Mouse (Mus musculus) cortical plate, adult 2 months (tissue): Measurements from ENCODE around the gene Usp10. TPM values are rescaled to one million over a fixed set of nuclear protein-coding genes. Genes with fewer than 3 reads are reported as not detected.

Experiments
- H3K27ac ChIP-seq: fragments of 200-500 bp; 2 replicates; pipeline ENCODE4 v1.5.1; 2012; ENCODE audit warnings: low read length, control low read depth, inconsistent platforms; ENCODE audit not compliant: insufficient read depth
- H3K4me1 ChIP-seq: fragments of 200-500 bp; 2 replicates; pipeline ENCODE4 v1.6.1; 2011; ENCODE audit warnings: low read length; ENCODE audit not compliant: control insufficient read depth, insufficient read depth
- H3K4me3 ChIP-seq: fragments of 200-500 bp; 2 replicates; pipeline ENCODE4 v1.5.1; 2011; ENCODE audit warnings: mild to moderate bottlenecking, low read length, control low read depth; ENCODE audit not compliant: insufficient read depth
- CTCF ChIP-seq: fragments of 200-500 bp; IDR thresholded peaks from 2 replicates; pipeline ENCODE4 v1.5.1; 2011; ENCODE audit warnings: mild to moderate bottlenecking, control low read depth, low read length; ENCODE audit not compliant: insufficient read depth; ENCODE audit errors: extremely low read depth
- POLR2A ChIP-seq: fragments of 200-500 bp; IDR thresholded peaks from 2 replicates; pipeline ENCODE4 v1.6.1; 2011; ENCODE audit warnings: mild to moderate bottlenecking, low read length, control low read depth; ENCODE audit not compliant: insufficient read depth; ENCODE audit errors: extremely low read depth
- polyA plus RNA-seq: library from polyadenylated mRNA; depleted of rRNA; stranded (reverse); fragments of >200 nt; gene quantifications from 2 replicates; pipeline ENCODE4 v1.2.3, GENCODE M21; 2012

The Usp10 gene
- polyA plus RNA-seq, 1 experiment, result 75.6 TPM

DNA sequence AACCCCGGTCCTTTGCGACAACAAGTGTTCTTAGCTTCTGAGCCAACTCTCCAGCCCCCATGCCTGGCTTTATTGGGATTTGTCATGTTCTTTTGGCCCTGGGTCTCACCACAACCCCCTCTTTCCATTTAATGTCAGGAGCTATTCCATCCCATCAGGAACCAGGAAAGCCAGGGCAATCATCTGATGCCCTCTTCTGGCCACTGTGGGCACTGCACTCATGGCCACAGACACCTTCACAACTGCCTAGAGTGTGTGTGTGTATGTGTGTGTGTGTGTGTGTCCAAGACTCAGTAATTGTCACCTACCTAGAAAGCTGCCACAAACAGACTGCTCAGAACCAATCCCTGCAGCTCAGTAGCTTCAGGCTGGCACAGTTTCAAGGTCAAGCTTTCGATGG, 23.0 kb upstream of the Usp10 start:
- H3K4me3 ChIP-seq, result no peak overlapping the region
- no peaks in the 10 kb centered on the region for H3K4me1 ChIP-seq
- no peak for TF ChIP-seq POLR2A
- peak; percentile 48 for TF ChIP-seq CTCF
- H3K27ac ChIP-seq, result no peak overlapping the region

DNA sequence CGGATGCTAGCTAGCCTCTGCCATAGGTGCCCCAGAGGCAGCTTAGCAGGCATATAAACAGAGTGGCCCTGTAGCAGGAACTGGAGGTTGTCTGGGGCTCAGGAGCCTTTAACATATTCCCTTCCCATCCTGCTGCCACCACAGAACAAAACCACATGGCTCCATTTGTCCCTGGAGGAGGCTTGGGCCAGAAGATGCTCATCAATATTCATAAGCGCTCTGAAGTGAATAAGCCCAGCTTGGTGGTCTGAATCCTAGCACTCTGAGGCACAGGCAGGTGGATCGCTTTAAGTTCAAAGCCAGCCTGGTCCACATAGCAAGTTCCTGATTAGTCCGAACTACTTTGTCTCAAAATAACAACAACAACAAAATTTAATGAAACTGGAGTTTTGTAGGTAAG, 22.1 kb upstream of the Usp10 start:
- Histone ChIP-seq H3K27ac (no peak overlapping the region), H3K4me3 (no peak overlapping the region)
- no peak for TF ChIP-seq POLR2A
- TF ChIP-seq CTCF, result no peak

DNA sequence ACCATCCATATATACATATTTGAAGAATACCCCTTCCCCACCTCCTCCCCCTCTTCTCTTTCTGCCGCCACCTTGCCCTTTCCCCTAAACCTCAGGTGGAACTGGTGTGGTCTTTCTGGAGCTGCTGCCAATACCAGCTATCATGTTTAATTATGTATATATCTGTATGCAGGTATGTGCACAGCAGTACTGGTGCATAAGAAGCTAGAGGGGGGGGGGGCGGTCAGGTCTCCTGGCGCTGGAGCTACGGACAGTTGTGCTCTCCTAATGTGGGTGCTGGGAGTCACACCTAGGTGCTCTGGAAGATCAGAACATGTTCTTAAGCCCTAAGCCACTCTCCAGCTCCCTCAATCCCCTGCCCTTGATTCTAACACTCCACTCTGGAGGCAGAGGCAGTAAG, 13.1 kb upstream of the Usp10 start:
- TF ChIP-seq CTCF (no peak), POLR2A (no peak)

More for the DNA sequence above, 22.1 kb upstream of the Usp10 start:
- H3K4me1 ChIP-seq, result no peaks in the 10 kb centered on the region

DNA sequence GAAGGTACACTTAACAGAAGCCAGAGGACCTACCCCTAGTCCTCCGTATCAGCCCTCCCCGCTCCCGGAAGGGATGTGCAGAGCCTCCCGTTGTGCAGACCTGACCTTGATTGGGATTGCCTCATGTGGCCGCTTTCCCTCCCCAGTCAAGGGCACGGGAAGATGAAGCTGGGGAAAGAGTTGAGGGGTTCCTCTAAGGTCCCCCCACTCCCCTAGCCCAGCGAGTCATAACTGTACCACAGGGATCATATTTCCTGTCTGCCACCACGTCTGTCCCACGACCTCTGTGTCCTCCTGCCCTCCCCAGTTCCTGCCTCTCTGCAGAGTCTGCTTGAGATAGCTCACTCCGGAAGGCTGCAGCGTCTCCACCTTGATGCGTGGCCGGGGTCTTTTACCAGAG, 12.2 kb upstream of the Usp10 start:
- H3K4me3 ChIP-seq, result no peak overlapping the region
- no peak for TF ChIP-seq CTCF
- TF ChIP-seq POLR2A, result no peak
- H3K27ac ChIP-seq, result no peak overlapping the region
- no peaks in the 10 kb centered on the region for H3K4me1 ChIP-seq

More for the DNA sequence above, 13.1 kb upstream of the Usp10 start:
- Histone ChIP-seq H3K27ac (no peak overlapping the region), H3K4me3 (no peak overlapping the region), H3K4me1 (no peaks in the 10 kb centered on the region)

DNA sequence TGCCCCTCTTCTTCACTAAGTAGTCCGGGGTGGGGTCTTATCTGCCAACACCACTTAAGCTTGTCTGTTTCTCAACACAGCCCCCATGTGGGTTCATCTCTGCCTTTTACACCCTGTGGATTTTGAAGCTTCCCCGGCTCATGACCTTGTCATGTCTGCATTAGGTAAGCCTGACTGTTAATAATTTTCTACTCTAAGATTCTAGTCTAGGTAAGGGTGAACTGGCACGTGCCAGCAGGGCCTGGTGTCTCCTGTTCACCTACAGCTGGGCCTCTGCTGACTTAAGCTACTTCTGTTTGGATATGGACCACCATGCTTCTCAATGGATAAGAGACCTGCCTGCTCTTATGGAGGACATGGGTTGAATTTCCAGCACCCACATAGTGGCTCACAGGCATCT, 8.8 kb upstream of the Usp10 start:
- no peak overlapping the region for H3K27ac ChIP-seq
- no peaks in the 10 kb centered on the region for H3K4me1 ChIP-seq
- no peak overlapping the region for H3K4me3 ChIP-seq
- no peak for TF ChIP-seq POLR2A
- no peak for TF ChIP-seq CTCF

DNA sequence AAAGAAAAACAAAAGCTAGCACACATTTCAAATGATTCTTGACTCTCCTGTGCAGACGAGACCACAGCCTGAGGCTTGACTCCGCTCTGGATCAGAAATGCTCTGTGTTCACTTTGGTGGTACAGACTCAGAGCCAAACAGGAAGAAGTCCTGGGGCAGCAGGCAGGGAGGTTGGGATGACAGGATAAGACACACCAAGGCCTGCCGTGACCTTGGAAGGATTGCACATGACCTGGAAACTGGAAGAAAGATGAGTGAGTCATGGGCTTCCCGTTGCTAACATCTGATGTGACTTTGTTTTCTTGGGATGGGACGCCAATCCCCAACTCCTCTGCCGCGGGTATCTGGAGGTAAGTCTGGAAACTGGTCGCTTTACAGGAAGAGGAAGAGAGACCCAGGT, 8.2 kb upstream of the Usp10 start:
- H3K4me3 ChIP-seq, result no peak overlapping the region
- TF ChIP-seq CTCF, result no peak
- no peak for TF ChIP-seq POLR2A
- H3K27ac ChIP-seq, result no peak overlapping the region
- no peaks in the 10 kb centered on the region for H3K4me1 ChIP-seq

DNA sequence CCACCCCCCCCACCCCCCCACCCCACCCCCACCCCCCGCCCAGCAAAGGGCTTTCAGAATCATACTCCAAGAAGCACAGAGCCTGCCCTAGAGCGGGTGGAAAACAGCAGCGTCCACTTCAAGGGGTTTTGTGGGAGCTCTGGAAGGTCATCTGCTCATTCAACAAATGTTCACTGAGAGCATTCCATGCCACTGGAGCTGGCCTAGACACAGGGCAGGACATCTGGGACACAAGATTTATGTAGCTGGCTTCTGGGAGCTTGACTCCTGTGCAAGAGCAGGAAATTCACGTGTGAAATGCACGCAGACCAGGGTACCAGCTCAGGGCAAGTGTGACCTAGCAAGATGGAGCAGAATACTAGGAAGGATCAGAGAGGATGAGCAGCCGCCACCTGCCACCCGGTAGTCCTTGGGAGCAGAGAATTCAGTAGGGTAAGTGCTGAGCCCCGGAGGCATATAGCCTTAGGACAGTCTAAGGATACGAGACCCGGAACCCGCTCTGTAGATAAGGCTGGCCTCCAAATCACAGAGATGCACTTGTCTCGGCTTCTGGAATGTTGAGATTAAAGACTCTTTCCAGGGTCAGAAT, 5.7 kb upstream of the Usp10 start:
- Histone ChIP-seq H3K27ac (no peak overlapping the region), H3K4me1 (no peaks in the 10 kb centered on the region), H3K4me3 (no peak overlapping the region)
- no peak for TF ChIP-seq POLR2A
- TF ChIP-seq CTCF, result no peak

DNA sequence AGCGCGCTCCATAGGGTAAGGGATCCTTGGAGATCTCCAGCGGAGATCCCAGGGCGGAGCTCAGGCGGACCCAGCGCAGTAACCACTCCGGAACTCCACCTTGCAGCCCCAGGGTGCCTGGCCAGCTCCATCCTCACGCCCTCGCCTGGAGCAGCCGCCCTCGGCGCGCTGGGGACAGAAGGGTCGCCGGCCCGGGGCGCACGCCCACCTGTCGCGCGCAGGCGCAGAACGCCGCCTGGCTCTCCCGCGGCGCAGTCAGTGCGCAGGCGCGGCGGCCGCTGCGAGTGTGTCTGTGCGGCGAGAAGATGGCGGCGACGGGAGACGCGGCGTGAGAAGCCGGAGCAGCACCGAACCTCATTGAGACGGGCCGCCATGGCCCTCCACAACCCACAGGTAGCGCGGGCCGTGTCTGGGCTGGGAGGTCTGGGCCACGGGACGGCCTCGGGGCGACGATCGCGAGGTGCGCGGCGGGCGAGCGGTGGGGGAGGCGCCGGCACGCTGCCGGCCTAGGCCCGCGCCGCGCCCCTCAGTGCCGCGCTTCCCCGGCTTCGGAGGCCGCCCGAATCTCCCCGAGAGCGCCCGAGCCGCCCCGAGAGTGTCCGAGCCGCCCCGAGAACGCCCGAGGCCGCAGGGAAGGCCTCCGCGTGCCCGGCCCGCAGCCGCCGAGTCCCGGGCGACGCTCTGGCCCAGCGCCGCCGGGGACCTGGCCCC, 542 bp downstream of the Usp10 start, which contains the start of gene Gm20388:
Gene Gm20388, plus strand, starts transcription at position 295 of the 711 bp plus-strand sequence.
- TF ChIP-seq CTCF (no peak), POLR2A (peak; percentile 46; the same call in 1 of the 2 replicates)
- peak within 1 kb of the TSS; percentile 69 for H3K4me3 ChIP-seq
- peak within 1 kb of the TSS; percentile 79 for H3K27ac ChIP-seq
- peaks cover 2% of the 10 kb centered on the region for H3K4me1 ChIP-seq

DNA sequence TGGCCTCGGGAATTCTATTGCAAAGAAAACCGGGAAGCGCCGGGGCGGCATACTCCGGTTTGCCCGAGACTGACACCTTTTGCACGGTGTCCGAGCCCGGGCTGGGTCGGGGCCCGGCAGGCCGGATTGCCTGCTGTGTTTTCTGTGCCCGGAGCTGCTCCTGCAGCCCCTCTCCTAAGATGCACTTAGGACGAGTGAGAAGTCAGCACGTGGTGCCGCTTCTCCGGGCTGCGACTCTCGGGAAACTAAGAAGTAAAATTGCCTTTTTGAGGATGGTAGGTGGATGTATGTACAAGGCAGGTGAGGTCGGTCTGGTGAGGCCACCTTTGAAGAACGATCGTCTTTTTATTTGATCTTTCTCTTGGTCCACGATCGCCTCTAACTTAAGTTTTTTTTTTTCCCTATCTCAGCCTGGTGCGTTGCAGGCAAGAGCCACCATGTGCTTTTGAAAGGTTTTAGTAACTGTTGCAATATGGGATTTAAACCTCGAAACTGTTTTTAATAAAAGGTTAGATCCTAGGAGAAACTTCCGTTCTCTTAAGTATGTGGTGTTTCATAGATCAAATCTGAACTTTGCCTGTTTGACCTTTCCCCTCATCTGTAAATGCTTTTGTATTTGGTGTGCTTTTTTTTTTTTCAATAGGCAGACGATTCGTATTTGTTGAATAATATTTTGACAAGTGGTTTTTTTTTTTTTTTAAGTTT, 1.2 kb downstream of the Usp10 start:
- peak overlapping the region; percentile 69 for H3K4me3 ChIP-seq
- H3K27ac ChIP-seq, result 0 out of 2 replicates have a peak overlapping the region, but pooled peaks have one; percentile 39
- H3K4me1 ChIP-seq, result peaks cover 2% of the 10 kb centered on the region
- TF ChIP-seq CTCF, result no peak
- no peak for TF ChIP-seq POLR2A
